Mouse (Mus musculus) liver, embryonic 11.5 days (tissue): ENCODE measurements around the gene Spred1. TPM values are rescaled to one million over a fixed set of nuclear protein-coding genes. Genes with fewer than 3 reads are reported as not detected.
A peak's percentile ranks its signal among the peaks of the same experiment; 100 is the strongest.

Experiments
- ATAC-seq: fragments of 200-750 bp; cut with Nextera tagmentation; replicated peaks from 2 replicates; pipeline ENCODE4 v1.8.0; 2017; ENCODE audit warnings: moderate number of reproducible peaks, mild to moderate bottlenecking, moderate TSS enrichment, moderate library complexity; ENCODE audit not compliant: low FRiP score
- DNase-seq: peaks from one replicate; pipeline ENCODE4 v3.0.0-alpha.2; 2017; ENCODE audit warnings: low spot score
- H3K27ac ChIP-seq: fragments of 300-500 bp; sonication (generic); 2 replicates; pipeline ENCODE4 v1.5.1; 2014; ENCODE audit warnings: mild to moderate bottlenecking, low read depth, low read length, control low read depth
- H3K27me3 ChIP-seq: fragments of 300-500 bp; sonication (generic); replicated peaks from 2 replicates; pipeline ENCODE4 v1.6.1; 2014; ENCODE audit warnings: low read length, mixed read lengths; ENCODE audit not compliant: control insufficient read depth, insufficient read depth
- H3K36me3 ChIP-seq: fragments of 300-500 bp; sonication (generic); 2 replicates; pipeline ENCODE4 v1.6.1; 2014; ENCODE audit warnings: mild to moderate bottlenecking, low read length, moderate library complexity, mixed read lengths; ENCODE audit not compliant: control insufficient read depth, insufficient read depth
- H3K4me1 ChIP-seq: fragments of 300-500 bp; sonication (generic); replicated peaks from 2 replicates; pipeline ENCODE4 v1.6.1; 2014; ENCODE audit warnings: low read length, mixed read lengths; ENCODE audit not compliant: control insufficient read depth, insufficient read depth
- H3K4me2 ChIP-seq: fragments of 300-500 bp; sonication (generic); 2 replicates; pipeline ENCODE4 v1.6.1; 2014; ENCODE audit warnings: mild to moderate bottlenecking, control low read depth, moderate library complexity
- H3K4me3 ChIP-seq: fragments of 300-500 bp; sonication (generic); 2 replicates; pipeline ENCODE4 v1.5.1; 2014; ENCODE audit warnings: low read depth, low read length, control low read depth
- H3K9ac ChIP-seq: fragments of 300-500 bp; sonication (generic); 2 replicates; pipeline ENCODE4 v1.6.1; 2014; ENCODE audit warnings: low read depth, low read length, control low read depth
- H3K9me3 ChIP-seq: fragments of 300-500 bp; sonication (generic); 2 replicates; pipeline ENCODE4 v1.6.1; 2016; ENCODE audit warnings: low read length, inconsistent platforms, mixed read lengths; ENCODE audit not compliant: control insufficient read depth
- WGBS: fragments of 180-500 bp; shearing (Covaris S2); extraction: QIAGEN DNeasy Blood & Tissue Kit; methylation state at CpG from one replicate; pipeline ENCODE4 v1.1.7; 2014; 5-methylcytosine and 5-hydroxymethylcytosine counted together
- polyA plus RNA-seq: library from polyadenylated mRNA; unstranded; fragments of >200 nt; fragmentation: Nextera tagmentation; extraction: Ambion mirVana; gene quantifications from 2 replicates; pipeline ENCODE4 v1.2.1, GENCODE M21; 2014

Gene Spred1
- polyA plus RNA-seq, 1 experiment from 2014 or later, result 7.7 TPM

- H3K4me1 ChIP-seq, result no peaks in the 10 kb centered on the region
- H3K9me3 ChIP-seq, result no peaks in the 10 kb centered on the region
- no peak overlapping the region for H3K4me3 ChIP-seq
- H3K27me3 ChIP-seq, result no peaks in the 10 kb centered on the region
- ATAC-seq, result no peak
- H3K27ac ChIP-seq, result no peak overlapping the region
- H3K9ac ChIP-seq, result no peak overlapping the region
- WGBS, result 83% methylated on average over 4 of the region's 4 CpGs
- H3K4me2 ChIP-seq, result no peak overlapping the region
- peaks cover 6% of the 10 kb centered on the region; the same call in 1 of the 2 replicates for H3K36me3 ChIP-seq
- no peak for DNase-seq
These were observed 55.8 kb downstream of the Spred1 start for GRCm38 (mm10) chr2:117176937-117177336.

GRCm38 (mm10) chr2:117180250-117180885 lies 59.2 kb downstream of the Spred1 start:
- DNase-seq (peak; percentile 50), ATAC-seq (0 out of 2 replicates have a peak, but pooled peaks have one; percentile 60)
- no peak overlapping the region for H3K27ac ChIP-seq

GRCm38 (mm10) chr2:117185587-117185986 lies 64.4 kb downstream of the Spred1 start:
- H3K27ac ChIP-seq, result no peak overlapping the region
- ATAC-seq, result no peak

More at GRCm38 (mm10) chr2:117180250-117180885, 59.2 kb downstream of the Spred1 start:
- WGBS, result 47% methylated on average over 7 of the region's 7 CpGs
- no peaks in the 10 kb centered on the region for H3K9me3 ChIP-seq
- H3K4me2 ChIP-seq, result no peak overlapping the region
- no peaks in the 10 kb centered on the region for H3K27me3 ChIP-seq
- no peaks in the 10 kb centered on the region for H3K4me1 ChIP-seq
- H3K36me3 ChIP-seq, result peaks cover 5% of the 10 kb centered on the region; the same call in 1 of the 2 replicates
- no peak overlapping the region for H3K9ac ChIP-seq
- H3K4me3 ChIP-seq, result no peak overlapping the region

GRCm38 (mm10) chr2:117190915-117191314 lies 69.7 kb downstream of the Spred1 start:
- Histone ChIP-seq H3K4me1 (no peaks in the 10 kb centered on the region), H3K36me3 (peaks cover 3% of the 10 kb centered on the region; the same call in 1 of the 2 replicates), H3K27me3 (no peaks in the 10 kb centered on the region), H3K27ac (no peak overlapping the region), H3K9me3 (no peaks in the 10 kb centered on the region), H3K4me3 (no peak overlapping the region), H3K4me2 (no peak overlapping the region), H3K9ac (no peak overlapping the region)
- ATAC-seq, result no peak
- DNase-seq, result no peak

More at GRCm38 (mm10) chr2:117185587-117185986, 64.4 kb downstream of the Spred1 start:
- no peaks in the 10 kb centered on the region for H3K27me3 ChIP-seq
- H3K4me1 ChIP-seq, result no peaks in the 10 kb centered on the region
- no peak overlapping the region for H3K4me2 ChIP-seq
- no peaks in the 10 kb centered on the region for H3K9me3 ChIP-seq
- H3K9ac ChIP-seq, result no peak overlapping the region
- DNase-seq, result no peak
- H3K36me3 ChIP-seq, result peaks cover 3% of the 10 kb centered on the region; the same call in 1 of the 2 replicates
- 79% methylated on average over 4 of the region's 4 CpGs for WGBS
- H3K4me3 ChIP-seq, result no peak overlapping the region

GRCm38 (mm10) chr2:117194309-117194708 lies 73.1 kb downstream of the Spred1 start:
- no peak for ATAC-seq
- H3K9ac ChIP-seq, result no peak overlapping the region
- no peaks in the 10 kb centered on the region for H3K36me3 ChIP-seq
- DNase-seq, result no peak
- no peaks in the 10 kb centered on the region for H3K27me3 ChIP-seq
- no peaks in the 10 kb centered on the region for H3K4me1 ChIP-seq
- H3K9me3 ChIP-seq, result no peaks in the 10 kb centered on the region
- no peak overlapping the region for H3K4me2 ChIP-seq
- H3K4me3 ChIP-seq, result no peak overlapping the region
- no peak overlapping the region for H3K27ac ChIP-seq

GRCm38 (mm10) chr2:117195151-117195550 lies 74.0 kb downstream of the Spred1 start:
- Histone ChIP-seq H3K9ac (no peak overlapping the region), H3K27ac (no peak overlapping the region), H3K9me3 (no peaks in the 10 kb centered on the region), H3K4me2 (no peak overlapping the region), H3K27me3 (no peaks in the 10 kb centered on the region), H3K36me3 (no peaks in the 10 kb centered on the region), H3K4me3 (no peak overlapping the region), H3K4me1 (no peaks in the 10 kb centered on the region)
- DNase-seq (no peak), ATAC-seq (no peak)
- WGBS, result 17% methylated on average over 2 of the region's 2 CpGs

GRCm38 (mm10) chr2:117195578-117195977 lies 74.4 kb downstream of the Spred1 start:
- ATAC-seq (no peak), DNase-seq (no peak)
- H3K4me2 ChIP-seq, result no peak overlapping the region
- H3K9ac ChIP-seq, result no peak overlapping the region
- 36% methylated on average over 7 of the region's 7 CpGs for WGBS
- no peaks in the 10 kb centered on the region for H3K4me1 ChIP-seq
- H3K9me3 ChIP-seq, result no peaks in the 10 kb centered on the region
- no peak overlapping the region for H3K27ac ChIP-seq
- no peaks in the 10 kb centered on the region for H3K36me3 ChIP-seq
- no peaks in the 10 kb centered on the region for H3K27me3 ChIP-seq
- H3K4me3 ChIP-seq, result no peak overlapping the region

GRCm38 (mm10) chr2:117200869-117201338 lies 79.7 kb downstream of the Spred1 start:
- Histone ChIP-seq H3K4me3 (no peak overlapping the region), H3K9me3 (no peaks in the 10 kb centered on the region), H3K27me3 (no peaks in the 10 kb centered on the region), H3K4me1 (no peaks in the 10 kb centered on the region), H3K27ac (no peak overlapping the region), H3K4me2 (no peak overlapping the region), H3K36me3 (no peaks in the 10 kb centered on the region), H3K9ac (no peak overlapping the region)
- WGBS, result 70% methylated on average over 9 of the region's 9 CpGs
- DNase-seq, result no peak
- ATAC-seq, result no peak

GRCm38 (mm10) chr2:117203350-117203749 lies 82.2 kb downstream of the Spred1 start:
- Histone ChIP-seq H3K36me3 (no peaks in the 10 kb centered on the region), H3K27me3 (no peaks in the 10 kb centered on the region), H3K4me3 (no peak overlapping the region), H3K9me3 (no peaks in the 10 kb centered on the region), H3K9ac (no peak overlapping the region), H3K4me1 (no peaks in the 10 kb centered on the region), H3K4me2 (no peak overlapping the region), H3K27ac (no peak overlapping the region)
- 74% methylated on average over 5 of the region's 5 CpGs for WGBS
- ATAC-seq (no peak), DNase-seq (no peak)
